Mouse (Mus musculus): ENCODE measurements at regions not wholly inside any gene's neighbourhood (a gene's known extent, or its start where the extent isn't known, plus 50 kb on each side); places are given as distances from the start of the nearest gene placed in this dataset.

GRCm38 (mm10) chr7:76164191-76164590 lies 65.5 kb upstream of the Agbl1 start:
- TF ChIP-seq POLR2A (IDR thresholded peaks at IDR 0.05; ENCODE audit: insufficient read depth, low read depth, low read length) (no peak), CTCF (IDR thresholded peaks at IDR 0.05; ENCODE audit: insufficient read depth, low read depth, low read length) (no peak)

Data from olfactory bulb, adult 2 months (tissue).